In the genomic region with DNA sequence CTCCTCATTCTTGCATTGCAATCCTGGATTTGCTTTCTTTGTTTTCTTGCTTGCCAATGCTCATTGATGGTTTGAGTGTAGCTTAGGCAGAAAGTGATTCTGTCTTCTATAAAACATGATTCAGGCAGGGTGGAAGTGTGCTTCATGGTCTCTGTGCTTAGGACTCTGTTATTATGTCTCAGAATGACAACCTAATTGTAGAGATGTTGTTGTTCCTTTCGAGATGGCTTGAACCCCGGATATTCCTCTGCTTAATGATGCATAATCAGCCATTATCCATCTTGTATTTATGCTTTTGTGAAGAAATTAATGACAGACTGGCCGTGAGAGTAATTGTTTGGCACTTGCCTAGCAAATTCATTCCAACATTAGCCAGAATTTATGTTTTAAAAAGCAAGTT, we compare ENCODE assay signal across 28 mouse cellular contexts. TPM values are rescaled to one million over a fixed set of nuclear protein-coding genes. Genes with fewer than 3 reads are reported as not detected.
DNase-seq lines count a peak whose midpoint lies in the region; ATAC-seq lines count a peak whose summit lies in the region.
"Had no signal": no experiment of that assay in that cellular context is flagged by ENCODE, and none has a peak within 500 bp of the region (broad histone marks: within the 10 kb centered on the region; RNA-seq: fewer than 3 reads in every experiment).

No protein-coding gene starts in this region.

- no peaks in the 10 kb centered on the region for H3K27me3 ChIP-seq in forebrain, embryonic 15.5 days
- H3K27me3 ChIP-seq in forebrain, embryonic 12.5 days = no peaks in the 10 kb centered on the region
- no peaks in the 10 kb centered on the region for H3K27me3 ChIP-seq in hindbrain, embryonic 13.5 days
- H3K27me3 ChIP-seq in hindbrain, embryonic 16.5 days (replicated peaks; ENCODE audit: control insufficient read depth, insufficient read depth, low read length) = no peaks in the 10 kb centered on the region
- H3K27me3 ChIP-seq: CH12.LX; embryonic facial prominence, embryonic 13.5 days; hindbrain, embryonic 15.5 days; intestine, embryonic 15.5 days had no signal

- 0 out of 2 replicates have a peak, but pooled peaks have one; percentile 35 for ATAC-seq in forebrain, embryonic 15.5 days (replicated peaks)
- ATAC-seq in forebrain, embryonic 12.5 days (ENCODE audit: low FRiP score) = no peak
- no peak for ATAC-seq in hindbrain, embryonic 13.5 days (ENCODE audit: low FRiP score)
- ATAC-seq in hindbrain, embryonic 16.5 days = no peak
- ATAC-seq: activated CD4-positive, CD25-positive, alpha-beta regulatory T cell, adult 4 months; intestine, embryonic 15.5 days had no signal

- no peak overlapping the region for H3K4me2 ChIP-seq in forebrain, embryonic 15.5 days (replicated peaks)
- H3K4me2 ChIP-seq in forebrain, embryonic 12.5 days = no peak overlapping the region
- no peak overlapping the region for H3K4me2 ChIP-seq in hindbrain, embryonic 13.5 days
- no peak overlapping the region for H3K4me2 ChIP-seq in hindbrain, embryonic 16.5 days (ENCODE audit: low read length)
- H3K4me2 ChIP-seq: embryonic facial prominence, embryonic 13.5 days; heart, embryonic 11.5 days; hindbrain, embryonic 15.5 days; intestine, embryonic 15.5 days had no signal

- peak overlapping the region; percentile 14 for H3K27ac ChIP-seq in forebrain, embryonic 15.5 days (replicated peaks)
- H3K27ac ChIP-seq in forebrain, embryonic 12.5 days = no peak overlapping the region
- 0 out of 2 replicates have a peak overlapping the region, but pooled peaks have one; percentile 26 for H3K27ac ChIP-seq in hindbrain, embryonic 13.5 days
- H3K27ac ChIP-seq in hindbrain, embryonic 16.5 days (ENCODE audit: low read depth, low read length) = no peak overlapping the region
- H3K27ac ChIP-seq: embryonic facial prominence, embryonic 10.5 days; embryonic facial prominence, embryonic 13.5 days; gastrocnemius, adult 2 months; hindbrain, embryonic 15.5 days; intestine, embryonic 15.5 days had no signal

- no peaks in the 10 kb centered on the region for H3K9me3 ChIP-seq in forebrain, embryonic 15.5 days
- no peaks in the 10 kb centered on the region for H3K9me3 ChIP-seq in forebrain, embryonic 12.5 days
- H3K9me3 ChIP-seq in hindbrain, embryonic 13.5 days = no peaks in the 10 kb centered on the region
- H3K9me3 ChIP-seq in hindbrain, embryonic 16.5 days (ENCODE audit: control insufficient read depth, low read length) = no peaks in the 10 kb centered on the region
- H3K9me3 ChIP-seq: embryonic facial prominence, embryonic 10.5 days; embryonic facial prominence, embryonic 13.5 days; G1E; hindbrain, embryonic 15.5 days; intestine, embryonic 15.5 days had no signal

- H3K4me3 ChIP-seq in forebrain, embryonic 15.5 days = no peak overlapping the region
- no peak overlapping the region for H3K4me3 ChIP-seq in forebrain, embryonic 12.5 days (replicated peaks)
- no peak overlapping the region for H3K4me3 ChIP-seq in hindbrain, embryonic 13.5 days
- no peak overlapping the region for H3K4me3 ChIP-seq in hindbrain, embryonic 16.5 days (ENCODE audit: low read length)
- H3K4me3 ChIP-seq: embryonic facial prominence, embryonic 10.5 days; embryonic facial prominence, embryonic 13.5 days; erythroblast, embryonic 14.5 days; gastrocnemius, adult 2 months; hindbrain, embryonic 15.5 days; intestine, embryonic 15.5 days had no signal

- H3K9ac ChIP-seq in forebrain, embryonic 15.5 days (replicated peaks) = no peak overlapping the region
- no peak overlapping the region for H3K9ac ChIP-seq in forebrain, embryonic 12.5 days
- H3K9ac ChIP-seq in hindbrain, embryonic 13.5 days = no peak overlapping the region
- H3K9ac ChIP-seq in hindbrain, embryonic 16.5 days (ENCODE audit: low read depth, low read length) = no peak overlapping the region
- H3K9ac ChIP-seq: embryonic facial prominence, embryonic 13.5 days; hindbrain, embryonic 15.5 days; intestine, embryonic 15.5 days had no signal

- peak; percentile 26 for DNase-seq in brain, adult 2 months (ENCODE audit: low read depth, low spot score)
- DNase-seq in embryo, embryonic 10.5 days (ENCODE audit: low spot score) = no peak
- DNase-seq: adrenal gland, adult 8-10 months; adrenal gland, postnatal 25 days; B cell, adult 2 months; cerebellum, adult 11 months; cerebellum, adult 2 months; cerebellum, adult 9-11 months; cerebellum, postnatal 25 days; embryo, embryonic 11 days; gastrocnemius, adult 2 months; gastrocnemius, postnatal 14 days; heart, adult 11 months; kidney, adult 11 months; kidney, adult 9 months had no signal

- H3K4me1 ChIP-seq in forebrain, embryonic 15.5 days = peaks cover 30% of the 10 kb centered on the region
- H3K4me1 ChIP-seq in forebrain, embryonic 12.5 days = no peaks in the 10 kb centered on the region
- peaks cover 17% of the 10 kb centered on the region for H3K4me1 ChIP-seq in hindbrain, embryonic 13.5 days (replicated peaks)
- peaks cover 11% of the 10 kb centered on the region for H3K4me1 ChIP-seq in hindbrain, embryonic 16.5 days (ENCODE audit: control insufficient read depth, insufficient read depth, low read depth, low read length)
- H3K4me1 ChIP-seq: embryonic facial prominence, embryonic 10.5 days; embryonic facial prominence, embryonic 13.5 days; intestine, embryonic 15.5 days had no signal

- WGBS in forebrain, embryonic 15.5 days = 20% methylated on average over 3 of the region's 3 CpGs
- WGBS in forebrain, embryonic 12.5 days = 34% methylated on average over 3 of the region's 3 CpGs
- 31% methylated on average over 3 of the region's 3 CpGs for WGBS in hindbrain, embryonic 13.5 days
- 39% methylated on average over 3 of the region's 3 CpGs for WGBS in hindbrain, embryonic 16.5 days

- H3K36me3 ChIP-seq in forebrain, embryonic 15.5 days = no peaks in the 10 kb centered on the region
- H3K36me3 ChIP-seq in forebrain, embryonic 12.5 days (replicated peaks) = no peaks in the 10 kb centered on the region
- H3K36me3 ChIP-seq in hindbrain, embryonic 13.5 days = no peaks in the 10 kb centered on the region
- H3K36me3 ChIP-seq in hindbrain, embryonic 16.5 days (ENCODE audit: control insufficient read depth, insufficient read depth, low read length) = peaks cover 2% of the 10 kb centered on the region; the same call in 1 of the 2 replicates
- H3K36me3 ChIP-seq: embryonic facial prominence, embryonic 10.5 days; embryonic facial prominence, embryonic 13.5 days; G1E; hindbrain, embryonic 15.5 days; intestine, embryonic 15.5 days had no signal

RNA-seq across cellular contexts. Expression of gene Map2, which starts 31.8 kb away (rescaled TPM):
- polyA plus RNA-seq in forebrain, embryonic 15.5 days (2015; fragmentation: Nextera tagmentation; extraction: Ambion mirVana) = 438 and 448 TPM in 2 replicates
- 339 and 369 TPM in 2 replicates for polyA plus RNA-seq in forebrain, embryonic 12.5 days (2016; fragmentation: Nextera tagmentation; extraction: Ambion mirVana)
- polyA plus RNA-seq in hindbrain, embryonic 13.5 days (2015; fragmentation: Nextera tagmentation; extraction: Ambion mirVana) = 442 and 445 TPM in 2 replicates
- polyA plus RNA-seq in hindbrain, embryonic 16.5 days (2015; fragmentation: Nextera tagmentation; extraction: Ambion mirVana) = 309 and 355 TPM in 2 replicates
- polyA plus RNA-seq: erythroblast, embryonic 14.5 days; G1E had no signal

Comparison
In these comparisons a context has a peak if more than half of its experiments do, and no peak if none do; other contexts are left out.
1. H3K27ac ChIP-seq: peak in forebrain, embryonic 15.5 days (single experiment) and hindbrain, embryonic 13.5 days (single experiment); none in forebrain, embryonic 12.5 days (single experiment) and hindbrain, embryonic 16.5 days (single experiment).